Comparison of ENCODE assay signal across 9 mouse cellular contexts in the genomic region with DNA sequence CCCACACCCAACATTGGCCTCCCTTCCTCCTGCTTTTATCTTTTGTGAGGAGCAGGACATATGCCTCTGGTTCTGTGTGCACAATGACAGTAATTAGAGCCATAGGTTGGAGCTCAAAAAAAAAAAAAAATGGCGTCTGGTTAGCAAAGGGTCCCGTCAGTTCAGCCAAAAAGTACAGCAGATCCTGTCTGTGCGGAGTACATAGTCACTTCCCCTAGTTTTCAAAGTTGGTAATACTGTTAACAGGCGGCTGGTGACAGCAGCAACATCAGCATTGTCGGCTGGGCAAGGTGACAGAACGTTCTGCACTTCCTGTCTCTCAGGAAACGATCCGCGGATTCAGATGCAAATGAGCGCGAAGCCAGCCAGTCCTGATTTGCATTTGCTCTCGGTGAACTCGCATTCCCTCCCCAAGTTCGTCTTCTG.
DNase-seq lines count a peak whose midpoint lies in the region; ATAC-seq lines count a peak whose summit lies in the region.
"Had no signal": no experiment of that assay in that cellular context is flagged by ENCODE, and none has a peak within 500 bp of the region (broad histone marks: within the 10 kb centered on the region; RNA-seq: fewer than 3 reads in every experiment).

No protein-coding gene starts in this region.

- H3K9ac ChIP-seq in heart, embryonic 14.5 days (ENCODE audit: low read length), result peak overlapping the region; percentile 49
- H3K9ac ChIP-seq in kidney, embryonic 14.5 days (ENCODE audit: low read depth, low read length), result no peak overlapping the region
- no peak overlapping the region for H3K9ac ChIP-seq in liver, embryonic 15.5 days

- H3K27me3 ChIP-seq in heart, embryonic 14.5 days (ENCODE audit: control insufficient read depth, insufficient read depth, low read length), result no peaks in the 10 kb centered on the region
- H3K27me3 ChIP-seq in kidney, embryonic 14.5 days (ENCODE audit: control insufficient read depth, insufficient read depth, low read length), result no peaks in the 10 kb centered on the region
- no peaks in the 10 kb centered on the region for H3K27me3 ChIP-seq in liver, embryonic 15.5 days

- no peak for DNase-seq in frontal cortex, postnatal 25 days (ENCODE audit: low spot score in 2 of 2)
- peak; percentile 30 for DNase-seq in embryo, embryonic 9.5 days (ENCODE audit: extremely low spot score)
- DNase-seq in neural tube, embryonic 10.5 days (ENCODE audit: extremely low spot score, low spot score), result peak; percentile 24
- peak; percentile 47 to 68 for DNase-seq in thymus, adult 18-20 months

- no peaks in the 10 kb centered on the region for H3K36me3 ChIP-seq in heart, embryonic 14.5 days (ENCODE audit: control insufficient read depth, insufficient read depth, low read length)
- no peaks in the 10 kb centered on the region for H3K36me3 ChIP-seq in kidney, embryonic 14.5 days (ENCODE audit: control insufficient read depth, insufficient read depth, low read length)
- no peaks in the 10 kb centered on the region for H3K36me3 ChIP-seq in liver, embryonic 15.5 days (replicated peaks)
- H3K36me3 ChIP-seq: G1E had no signal

- ATAC-seq in frontal cortex, adult (ENCODE audit: low TSS enrichment), result peak; percentile 48
- no peak for ATAC-seq in heart, embryonic 14.5 days (ENCODE audit: insufficient number of reproducible peaks, insufficient read depth, low FRiP score, low read depth)
- ATAC-seq in kidney, embryonic 14.5 days (ENCODE audit: low FRiP score, low TSS enrichment), result no peak
- ATAC-seq in liver, embryonic 15.5 days (ENCODE audit: insufficient read depth), result no peak

- peak overlapping the region; percentile 14 to 37; a peak in 3 of 4 replicates for H3K27ac ChIP-seq in heart, embryonic 14.5 days (replicated peaks in 1 of 2; ENCODE audit: control insufficient read depth in 1 of 2, insufficient read depth in 1 of 2, low read depth in 2 of 2, low read length in 2 of 2)
- no peak overlapping the region for H3K27ac ChIP-seq in kidney, embryonic 14.5 days (ENCODE audit: low read depth, low read length)
- H3K27ac ChIP-seq in liver, embryonic 15.5 days (replicated peaks), result no peak overlapping the region

- WGBS in heart, embryonic 14.5 days, result 4% methylated on average over 14 of the region's 14 CpGs
- 2% methylated on average over 14 of the region's 14 CpGs for WGBS in kidney, embryonic 14.5 days
- 4% methylated on average over 14 of the region's 14 CpGs for WGBS in liver, embryonic 15.5 days (ENCODE audit: insufficient replicate concordance)

- peak overlapping the region; percentile 28 to 30; a peak in 3 of 4 replicates for H3K4me3 ChIP-seq in heart, embryonic 14.5 days (ENCODE audit: control insufficient read depth in 1 of 2, insufficient read depth in 1 of 2, low read depth in 1 of 2, low read length in 2 of 2)
- H3K4me3 ChIP-seq in kidney, embryonic 14.5 days (ENCODE audit: low read length), result peak overlapping the region; percentile 24
- no peak overlapping the region; the same call in 1 of the 2 replicates for H3K4me3 ChIP-seq in liver, embryonic 15.5 days (replicated peaks)

- H3K4me1 ChIP-seq in heart, embryonic 14.5 days (ENCODE audit: control insufficient read depth in 2 of 2, insufficient read depth in 2 of 2, low read length in 2 of 2), result peaks cover 14 to 18% of the 10 kb centered on the region in 2 experiments
- no peaks in the 10 kb centered on the region for H3K4me1 ChIP-seq in kidney, embryonic 14.5 days (ENCODE audit: control insufficient read depth, insufficient read depth, low read length)
- H3K4me1 ChIP-seq in liver, embryonic 15.5 days (replicated peaks), result 0 out of 2 replicates have a peak, but pooled peaks cover 4% of the 10 kb centered on the region

- H3K4me2 ChIP-seq in heart, embryonic 14.5 days (ENCODE audit: low read length), result peak overlapping the region; percentile 63
- H3K4me2 ChIP-seq in kidney, embryonic 14.5 days (replicated peaks; ENCODE audit: low read depth, low read length), result peak overlapping the region; percentile 45
- H3K4me2 ChIP-seq in liver, embryonic 15.5 days, result peak overlapping the region; percentile 37

- H3K9me3 ChIP-seq in heart, embryonic 14.5 days (ENCODE audit: control insufficient read depth, low read length), result no peaks in the 10 kb centered on the region
- H3K9me3 ChIP-seq in kidney, embryonic 14.5 days (ENCODE audit: control insufficient read depth, low read length), result no peaks in the 10 kb centered on the region
- no peaks in the 10 kb centered on the region for H3K9me3 ChIP-seq in liver, embryonic 15.5 days (replicated peaks)

Comparison
In these comparisons a context has a peak if more than half of its experiments do, and no peak if none do; other contexts are left out.
1. DNase-seq: peak in embryo, embryonic 9.5 days (single experiment), neural tube, embryonic 10.5 days (single experiment) and thymus, adult 18-20 months (2 of 2); none in frontal cortex, postnatal 25 days (0 of 2).
2. H3K27ac ChIP-seq: peak in heart, embryonic 14.5 days (2 of 2); none in kidney, embryonic 14.5 days (single experiment) and liver, embryonic 15.5 days (single experiment).
3. Peak in every context shown above with its lines, with median percentiles within 50 percentile points of each other: H3K4me2 ChIP-seq.